Mouse (Mus musculus): Measurements from ENCODE around the gene Timm44. TPM values are rescaled to one million over a fixed set of nuclear protein-coding genes. Genes with fewer than 3 reads are reported as not detected.

Gene Timm44
- polyA plus RNA-seq, 1 experiment, result 44.6 TPM

- DNase-seq, result no peak
- TF ChIP-seq CTCF (IDR thresholded peaks at IDR 0.05; ENCODE audit: insufficient read depth, low read length) (no peak), POLR2A (IDR thresholded peaks at IDR 0.05; ENCODE audit: borderline replicate concordance, extremely low read depth, low read depth, low read length) (no peak)
- WGBS, result 63% methylated on average over 6 of the region's 6 CpGs
- Histone ChIP-seq H3K4me1 (ENCODE audit: control insufficient read depth, insufficient read depth, low read length) (peaks cover 4% of the 10 kb centered on the region), H3K4me3 (replicated peaks; ENCODE audit: extremely low read depth, low read depth, low read length) (no peak overlapping the region)
Observed at GRCm38 (mm10) chr8:4211097-4211496, 64.6 kb downstream of the Timm44 start.

Other genes with a start within 250 kb of the Timm44 start
- gene Cd209f, start 170.1 kb downstream of the Timm44 start, polyA plus RNA-seq (2012; rRNA removed), result 2.9 and 3.4 TPM in 2 replicates
- gene Cd209g, start 141.8 kb downstream of the Timm44 start, polyA plus RNA-seq (2012; rRNA removed), result 1.8 and 3.7 TPM in 2 replicates
- gene Evi5l, start 109.3 kb downstream of the Timm44 start, polyA plus RNA-seq (2012; rRNA removed), result 12.7 and 29.1 TPM in 2 replicates
- 1.4 and 1.6 TPM in 2 replicates for gene Prr36, start 58.5 kb downstream of the Timm44 start, polyA plus RNA-seq (2012; rRNA removed)
- gene Lrrc8e, start 49.1 kb downstream of the Timm44 start, polyA plus RNA-seq (2012; rRNA removed), result 4.4 and 4.6 TPM in 2 replicates
- 30.8 and 49.9 TPM in 2 replicates for gene Map2k7, start 37.2 kb downstream of the Timm44 start, polyA plus RNA-seq (2012; rRNA removed)
- 1.3 and 1.6 TPM in 2 replicates for gene Gm49320, start 37.0 kb downstream of the Timm44 start, polyA plus RNA-seq (2012; rRNA removed)
- 22.7 and 56.3 TPM in 2 replicates for gene Tgfbr3l, start 27.7 kb downstream of the Timm44 start, polyA plus RNA-seq (2012; rRNA removed)
- gene Snapc2, start 22.8 kb downstream of the Timm44 start, polyA plus RNA-seq (2012; rRNA removed), result 25.0 and 34.5 TPM in 2 replicates
- 33.4 and 41.4 TPM in 2 replicates for gene Ctxn1, start 16.6 kb downstream of the Timm44 start, polyA plus RNA-seq (2012; rRNA removed)
- 1.6 and 3.6 TPM in 2 replicates for gene Ccl25, start 49.3 kb upstream of the Timm44 start, polyA plus RNA-seq (2012; rRNA removed)
- 21.1 and 23.9 TPM in 2 replicates for gene Elavl1, start 49.5 kb upstream of the Timm44 start, polyA plus RNA-seq (2012; rRNA removed)
- gene Cers4, start 217.1 kb upstream of the Timm44 start, polyA plus RNA-seq (2012; rRNA removed), result 74.1 and 95.3 TPM in 2 replicates

Data from lung, adult 2 months (tissue).